Mouse (Mus musculus) heart, embryonic 10.5 days (tissue): ENCODE results near the gene Plxnb3. TPM values are rescaled to one million over a fixed set of nuclear protein-coding genes. Genes with fewer than 3 reads are reported as not detected.

Source experiments
- DNase-seq: peaks from one replicate; pipeline ENCODE4 v3.0.0-alpha.2; 2017; ENCODE audit warnings: low spot score
- H3K27ac ChIP-seq: fragments of 300-500 bp; sonication (generic); 2 replicates; pipeline ENCODE4 v1.5.1; 2016; ENCODE audit warnings: mild to moderate bottlenecking
- H3K27me3 ChIP-seq: fragments of 300-500 bp; sonication (generic); 2 replicates; pipeline ENCODE4 v1.6.1; 2016; ENCODE audit warnings: mild to moderate bottlenecking; ENCODE audit not compliant: poor library complexity, insufficient read depth, severe bottlenecking
- H3K36me3 ChIP-seq: fragments of 300-500 bp; sonication (generic); 2 replicates; pipeline ENCODE4 v1.6.1; 2016; ENCODE audit warnings: mild to moderate bottlenecking, moderate library complexity
- H3K4me1 ChIP-seq: fragments of 300-500 bp; sonication (generic); 2 replicates; pipeline ENCODE4 v1.6.1; 2016; ENCODE audit warnings: mild to moderate bottlenecking
- H3K4me3 ChIP-seq: fragments of 300-500 bp; sonication (generic); 2 replicates; pipeline ENCODE4 v1.5.1; 2016; ENCODE audit warnings: mild to moderate bottlenecking, moderate library complexity
- H3K9me3 ChIP-seq: fragments of 300-500 bp; sonication (generic); 2 replicates; pipeline ENCODE4 v1.6.1; 2016; ENCODE audit warnings: mild to moderate bottlenecking, moderate library complexity
- WGBS: fragments of 180-500 bp; shearing (Covaris S2); methylation state at CpG from one replicate; pipeline ENCODE4 v1.1.7; 2016; 5-methylcytosine and 5-hydroxymethylcytosine counted together
- polyA plus RNA-seq: library from polyadenylated mRNA; unstranded; fragments of >200 nt; fragmentation: Nextera tagmentation; extraction: Ambion mirVana; gene quantifications from 2 replicates; pipeline ENCODE4 v1.2.1, GENCODE M21; 2016

Plxnb3 gene
- polyA plus RNA-seq, 1 experiment from 2014 or later: 0.13 TPM

GRCm38 (mm10) chrX:73788501-73788900 is 31.6 kb downstream of the Plxnb3 start:
- no peaks in the 10 kb centered on the region for H3K9me3 ChIP-seq
- peaks cover 9% of the 10 kb centered on the region; the same call in 1 of the 2 replicates for H3K4me1 ChIP-seq
- peaks cover 25% of the 10 kb centered on the region for H3K36me3 ChIP-seq
- no peak overlapping the region for H3K27ac ChIP-seq
- peak overlapping the region; percentile 67; the same call in 1 of the 2 replicates for H3K4me3 ChIP-seq
- peak; percentile 48 for DNase-seq
- WGBS: 89% methylated on average over 1 of the region's 1 CpGs
- H3K27me3 ChIP-seq: peaks cover 17% of the 10 kb centered on the region; the same call in 1 of the 2 replicates

- Histone ChIP-seq H3K27ac (no peak overlapping the region), H3K4me3 (no peak overlapping the region), H3K4me1 (0 out of 2 replicates have a peak, but pooled peaks cover 3% of the 10 kb centered on the region), H3K9me3 (no peaks in the 10 kb centered on the region), H3K27me3 (peaks cover 7% of the 10 kb centered on the region; the same call in 1 of the 2 replicates), H3K36me3 (peaks cover 25% of the 10 kb centered on the region)
- DNase-seq: no peak
These were observed 36.1 kb downstream of the Plxnb3 start for GRCm38 (mm10) chrX:73793039-73793438.

GRCm38 (mm10) chrX:73793505-73793904 is 36.6 kb downstream of the Plxnb3 start:
- no peaks in the 10 kb centered on the region for H3K9me3 ChIP-seq
- H3K4me3 ChIP-seq: no peak overlapping the region
- WGBS: 46% methylated on average over 1 of the region's 1 CpGs
- no peak for DNase-seq
- H3K27me3 ChIP-seq: peaks cover 7% of the 10 kb centered on the region; the same call in 1 of the 2 replicates
- peaks cover 25% of the 10 kb centered on the region for H3K36me3 ChIP-seq
- H3K27ac ChIP-seq: no peak overlapping the region
- 0 out of 2 replicates have a peak, but pooled peaks cover under 1% of the 10 kb centered on the region for H3K4me1 ChIP-seq

- H3K9me3 ChIP-seq: no peaks in the 10 kb centered on the region
- 84% methylated on average over 2 of the region's 2 CpGs for WGBS
- no peak overlapping the region for H3K27ac ChIP-seq
- no peak overlapping the region for H3K4me3 ChIP-seq
- H3K27me3 ChIP-seq: peaks cover 18% of the 10 kb centered on the region; the same call in 1 of the 2 replicates
- DNase-seq: no peak
- no peaks in the 10 kb centered on the region for H3K36me3 ChIP-seq
- no peaks in the 10 kb centered on the region for H3K4me1 ChIP-seq
These were observed 40.6 kb downstream of the Plxnb3 start for GRCm38 (mm10) chrX:73797511-73797910.

- WGBS: 25% methylated on average over 9 of the region's 9 CpGs
- Histone ChIP-seq H3K27me3 (peaks cover 18% of the 10 kb centered on the region; the same call in 1 of the 2 replicates), H3K4me3 (no peak overlapping the region), H3K36me3 (no peaks in the 10 kb centered on the region), H3K4me1 (no peaks in the 10 kb centered on the region), H3K27ac (no peak overlapping the region), H3K9me3 (no peaks in the 10 kb centered on the region)
- DNase-seq: peak; percentile 78
These were observed 41.6 kb downstream of the Plxnb3 start for GRCm38 (mm10) chrX:73798502-73798901.

- Histone ChIP-seq H3K4me1 (no peaks in the 10 kb centered on the region), H3K27ac (no peak overlapping the region), H3K4me3 (no peak overlapping the region), H3K27me3 (no peaks in the 10 kb centered on the region), H3K36me3 (no peaks in the 10 kb centered on the region), H3K9me3 (no peaks in the 10 kb centered on the region)
- no peak for DNase-seq
- 67% methylated on average over 1 of the region's 1 CpGs for WGBS
These were observed 48.9 kb downstream of the Plxnb3 start for GRCm38 (mm10) chrX:73805814-73806213.

- peaks cover 16% of the 10 kb centered on the region; the same call in 1 of the 2 replicates for H3K27me3 ChIP-seq
- H3K36me3 ChIP-seq: no peaks in the 10 kb centered on the region
- WGBS: 14% methylated on average over 14 of the region's 14 CpGs
- H3K4me3 ChIP-seq: peak overlapping the region; percentile 47
- H3K4me1 ChIP-seq: no peaks in the 10 kb centered on the region
- peak overlapping the region; percentile 72 for H3K27ac ChIP-seq
- H3K9me3 ChIP-seq: no peaks in the 10 kb centered on the region
- DNase-seq: no peak
These were observed 58.2 kb downstream of the Plxnb3 start for GRCm38 (mm10) chrX:73815072-73815471.

- DNase-seq: no peak
- H3K9me3 ChIP-seq: no peaks in the 10 kb centered on the region
- H3K4me1 ChIP-seq: no peaks in the 10 kb centered on the region
- H3K27me3 ChIP-seq: peaks cover 17% of the 10 kb centered on the region; the same call in 1 of the 2 replicates
- H3K4me3 ChIP-seq: no peak overlapping the region
- 46% methylated on average over 3 of the region's 3 CpGs for WGBS
- no peaks in the 10 kb centered on the region for H3K36me3 ChIP-seq
- H3K27ac ChIP-seq: no peak overlapping the region
These were observed 59.9 kb downstream of the Plxnb3 start for GRCm38 (mm10) chrX:73816596-73817314.

Other genes starting within 250 kb of the Plxnb3 start
- gene Dusp9, start 117.7 kb upstream of the Plxnb3 start, polyA plus RNA-seq: 26.1 and 65.3 TPM in 2 replicates
- 7.3 and 8.0 TPM in 2 replicates for gene Pnck, start 97.0 kb upstream of the Plxnb3 start, polyA plus RNA-seq
- 5.8 and 6.2 TPM in 2 replicates for gene Slc6a8, start 83.9 kb upstream of the Plxnb3 start, polyA plus RNA-seq
- gene Bcap31, start 40.9 kb upstream of the Plxnb3 start, polyA plus RNA-seq: 178 and 211 TPM in 2 replicates
- gene Abcd1, start 40.5 kb upstream of the Plxnb3 start, polyA plus RNA-seq: 9.8 and 11.7 TPM in 2 replicates
- 39.2 and 81.4 TPM in 2 replicates for gene Srpk3, start 17.3 kb downstream of the Plxnb3 start, polyA plus RNA-seq
- 219 and 264 TPM in 2 replicates for gene Idh3g, start 29.8 kb downstream of the Plxnb3 start, polyA plus RNA-seq
- gene Ssr4, start 29.9 kb downstream of the Plxnb3 start, polyA plus RNA-seq: 156 and 158 TPM in 2 replicates
- 0.32 and 0.38 TPM in 2 replicates for gene Pdzd4, start 67.9 kb downstream of the Plxnb3 start, polyA plus RNA-seq
- gene Avpr2, start 135.0 kb downstream of the Plxnb3 start, polyA plus RNA-seq: not detected in 2 replicates
- 1.7 and 2.3 TPM in 2 replicates for gene L1cam, start 139.0 kb downstream of the Plxnb3 start, polyA plus RNA-seq
- 1.3 and 3.0 TPM in 2 replicates for gene Arhgap4, start 164.8 kb downstream of the Plxnb3 start, polyA plus RNA-seq
- gene Naa10, start 164.9 kb downstream of the Plxnb3 start, polyA plus RNA-seq: 124 and 146 TPM in 2 replicates
- 43.1 and 58.2 TPM in 2 replicates for gene Renbp, start 173.8 kb downstream of the Plxnb3 start, polyA plus RNA-seq
- 49.5 and 56.8 TPM in 2 replicates for gene Hcfc1, start 209.3 kb downstream of the Plxnb3 start, polyA plus RNA-seq